Mouse (Mus musculus): ENCODE measurements at regions not wholly inside any gene's neighbourhood (a gene's known extent, or its start where the extent isn't known, plus 50 kb on each side); places are given as distances from the start of the nearest gene placed in this dataset.

DNA sequence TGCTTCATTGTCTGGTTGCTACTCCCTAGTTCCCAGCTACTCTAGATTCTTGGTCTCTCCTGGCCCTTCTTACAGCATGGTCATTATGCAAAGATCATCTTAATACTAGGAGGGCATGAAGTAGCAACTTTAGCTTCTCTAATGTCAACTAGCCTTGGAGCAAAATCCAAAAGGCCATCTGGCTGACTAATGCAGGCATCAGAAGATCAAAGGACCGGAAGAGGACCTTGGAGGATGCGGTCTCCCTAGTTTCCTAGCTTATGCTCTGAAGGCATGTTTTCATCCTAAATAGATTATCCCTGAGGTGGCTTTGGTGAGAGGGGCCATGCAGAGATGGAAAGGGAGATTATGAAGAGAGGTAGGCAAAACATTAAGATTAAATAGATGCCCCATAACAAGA, 75.7 kb upstream of the Frmd6 start:
- no peak overlapping the region for H3K27ac ChIP-seq (replicated peaks; ENCODE audit: low read depth, low read length)
- ATAC-seq (ENCODE audit: low FRiP score, low read depth) (no peak), DNase-seq (ENCODE audit: low spot score) (no peak)
- H3K4me1 ChIP-seq (ENCODE audit: control insufficient read depth, insufficient read depth, low read length), result peaks cover 26% of the 10 kb centered on the region
- no peaks in the 10 kb centered on the region for H3K36me3 ChIP-seq (ENCODE audit: control insufficient read depth, insufficient read depth, low read length)
- no peaks in the 10 kb centered on the region for H3K27me3 ChIP-seq (ENCODE audit: control insufficient read depth, insufficient read depth, low read length)
- TF ChIP-seq POLR2A (IDR thresholded peaks at IDR 0.05; ENCODE audit: borderline replicate concordance, extremely low read depth, insufficient read depth, insufficient read length), result no peak
- H3K9me3 ChIP-seq (ENCODE audit: control insufficient read depth, low read length), result no peaks in the 10 kb centered on the region
- no peak overlapping the region for H3K4me3 ChIP-seq (replicated peaks; ENCODE audit: low read length)
- no peak overlapping the region for H3K4me2 ChIP-seq (replicated peaks; ENCODE audit: low read depth, low read length, severe bottlenecking)
- WGBS, result 34% methylated on average over 2 of the region's 2 CpGs
- H3K9ac ChIP-seq (ENCODE audit: low read depth, low read length, severe bottlenecking), result no peak overlapping the region

DNA sequence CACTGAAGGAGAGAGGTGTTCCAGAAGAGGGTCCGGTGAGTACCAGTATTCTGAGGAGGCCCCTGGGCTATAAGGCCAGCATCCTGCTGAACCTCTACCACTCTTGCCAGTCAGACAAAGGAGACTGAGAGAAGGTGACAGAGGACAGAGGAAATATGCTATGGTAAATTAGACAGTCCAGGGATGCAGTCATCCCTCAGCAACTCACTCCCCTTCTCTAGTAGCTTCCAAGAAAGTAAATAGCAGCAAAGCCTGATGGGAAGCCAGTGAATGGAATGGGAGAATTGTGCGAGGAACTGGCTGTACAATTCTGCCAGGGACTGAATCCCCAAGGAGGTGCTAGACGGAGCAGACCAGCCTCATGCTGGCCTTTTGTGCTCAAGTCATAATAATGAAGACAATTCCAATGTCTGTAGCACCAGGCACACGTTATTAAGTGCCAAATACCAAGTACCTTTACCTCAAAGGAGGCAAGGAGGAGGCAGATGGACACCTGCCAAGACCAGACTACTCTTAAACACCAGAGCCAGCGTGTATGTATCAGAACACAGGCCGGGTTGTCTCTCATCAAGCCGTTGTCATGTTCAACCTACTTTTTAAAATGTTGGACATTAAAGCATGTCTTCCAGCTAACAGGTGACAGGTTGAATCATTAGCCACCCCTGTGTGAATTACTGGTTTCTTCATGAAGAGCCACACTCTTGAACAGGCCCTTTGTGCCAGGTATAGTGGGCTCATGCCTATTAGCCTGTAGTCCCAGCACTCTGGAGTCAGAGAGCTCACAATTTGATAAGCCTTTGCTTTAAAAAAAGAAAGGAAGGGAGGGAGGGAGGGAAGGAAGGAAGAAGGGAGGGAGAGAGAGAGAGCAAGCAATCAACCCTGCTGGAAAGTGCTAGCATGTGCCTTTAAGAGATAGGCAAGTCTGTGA, 74.4 kb upstream of the Frmd6 start:
- no peak overlapping the region for H3K9ac ChIP-seq (ENCODE audit: low read depth, low read length, severe bottlenecking)
- no peak for TF ChIP-seq POLR2A (IDR thresholded peaks at IDR 0.05; ENCODE audit: borderline replicate concordance, extremely low read depth, insufficient read depth, insufficient read length)
- DNase-seq (ENCODE audit: low spot score) (no peak), ATAC-seq (ENCODE audit: low FRiP score, low read depth) (no peak)
- WGBS, result 46% methylated on average over 7 of the region's 7 CpGs
- H3K9me3 ChIP-seq (ENCODE audit: control insufficient read depth, low read length), result no peaks in the 10 kb centered on the region
- no peaks in the 10 kb centered on the region for H3K36me3 ChIP-seq (ENCODE audit: control insufficient read depth, insufficient read depth, low read length)
- H3K4me1 ChIP-seq (ENCODE audit: control insufficient read depth, insufficient read depth, low read length), result peaks cover 26% of the 10 kb centered on the region
- no peaks in the 10 kb centered on the region for H3K27me3 ChIP-seq (ENCODE audit: control insufficient read depth, insufficient read depth, low read length)
- H3K27ac ChIP-seq (replicated peaks; ENCODE audit: low read depth, low read length), result peak overlapping the region; percentile 6; the same call in 1 of the 2 replicates
- no peak overlapping the region for H3K4me3 ChIP-seq (replicated peaks; ENCODE audit: low read length)
- H3K4me2 ChIP-seq (replicated peaks; ENCODE audit: low read depth, low read length, severe bottlenecking), result no peak overlapping the region

DNA sequence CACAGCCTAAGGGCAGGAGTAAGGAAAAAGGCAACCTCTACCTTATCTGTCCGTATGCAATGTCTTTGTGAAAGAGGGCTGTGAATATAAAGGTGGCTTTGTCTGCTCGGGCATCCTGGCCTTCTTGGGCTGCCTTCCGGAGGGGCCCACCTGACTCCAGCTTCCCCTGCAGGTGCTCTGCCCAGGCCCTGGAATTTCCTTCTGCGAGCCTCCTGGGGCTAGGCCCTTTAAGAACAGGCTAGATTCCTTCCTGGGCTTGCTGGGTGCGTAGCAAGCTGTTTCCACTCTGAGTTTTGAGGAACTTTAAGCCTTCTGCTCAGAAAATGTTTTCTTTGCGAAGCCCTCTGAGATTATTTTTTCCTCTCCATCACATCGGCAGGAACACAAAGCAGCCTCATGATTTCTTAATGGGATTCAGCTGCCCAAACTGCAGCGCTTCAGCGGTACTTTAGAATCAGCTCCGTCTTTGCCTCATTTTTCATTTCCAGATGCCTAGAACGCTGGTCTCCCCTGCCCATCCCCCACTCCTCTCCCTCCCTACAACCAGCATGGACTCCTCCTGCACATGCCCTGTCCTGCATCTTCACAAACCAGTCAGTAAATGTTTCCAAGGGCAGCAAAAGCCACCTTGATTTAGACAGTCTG, 72.9 kb upstream of the Frmd6 start:
- Histone ChIP-seq H3K36me3 (ENCODE audit: control insufficient read depth, insufficient read depth, low read length) (no peaks in the 10 kb centered on the region), H3K4me1 (ENCODE audit: control insufficient read depth, insufficient read depth, low read length) (peaks cover 26% of the 10 kb centered on the region), H3K9ac (ENCODE audit: low read depth, low read length, severe bottlenecking) (peak overlapping the region; percentile 25; the same call in 1 of the 2 replicates), H3K27ac (replicated peaks; ENCODE audit: low read depth, low read length) (peak overlapping the region; percentile 84), H3K4me3 (replicated peaks; ENCODE audit: low read length) (no peak overlapping the region), H3K27me3 (ENCODE audit: control insufficient read depth, insufficient read depth, low read length) (no peaks in the 10 kb centered on the region), H3K9me3 (ENCODE audit: control insufficient read depth, low read length) (no peaks in the 10 kb centered on the region), H3K4me2 (replicated peaks; ENCODE audit: low read depth, low read length, severe bottlenecking) (peak overlapping the region; percentile 29)
- DNase-seq (ENCODE audit: low spot score) (peak; percentile 68), ATAC-seq (ENCODE audit: low FRiP score, low read depth) (peak; percentile 71)
- TF ChIP-seq POLR2A (IDR thresholded peaks at IDR 0.05; ENCODE audit: borderline replicate concordance, extremely low read depth, insufficient read depth, insufficient read length), result no peak
- 10% methylated on average over 11 of the region's 11 CpGs for WGBS

DNA sequence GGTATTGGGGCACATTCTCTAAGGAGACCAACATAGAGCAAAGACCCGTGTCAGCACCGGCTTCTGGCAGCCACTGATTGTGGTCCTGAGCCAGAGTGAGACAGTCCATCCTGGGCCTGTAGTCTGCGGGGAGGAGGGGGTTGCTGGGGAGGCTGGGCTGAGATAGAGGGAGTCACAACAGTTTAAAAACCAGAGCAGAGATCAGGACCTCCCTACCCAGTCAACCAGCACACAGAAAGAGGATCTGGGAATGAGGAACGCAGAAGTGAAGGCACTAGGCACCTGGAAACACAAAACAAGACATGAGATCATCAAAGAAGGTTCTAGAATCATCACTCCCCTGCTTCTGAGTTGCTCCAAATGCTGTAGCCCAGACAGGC, 72.4 kb upstream of the Frmd6 start:
- no peaks in the 10 kb centered on the region for H3K36me3 ChIP-seq (ENCODE audit: control insufficient read depth, insufficient read depth, low read length)
- ATAC-seq (ENCODE audit: low FRiP score, low read depth) (peak; percentile 48; the same call in 1 of the 2 replicates), DNase-seq (ENCODE audit: low spot score) (no peak)
- H3K9me3 ChIP-seq (ENCODE audit: control insufficient read depth, low read length), result no peaks in the 10 kb centered on the region
- no peak overlapping the region for H3K4me3 ChIP-seq (replicated peaks; ENCODE audit: low read length)
- peak overlapping the region; percentile 29 for H3K4me2 ChIP-seq (replicated peaks; ENCODE audit: low read depth, low read length, severe bottlenecking)
- H3K27ac ChIP-seq (replicated peaks; ENCODE audit: low read depth, low read length), result peak overlapping the region; percentile 84
- H3K9ac ChIP-seq (ENCODE audit: low read depth, low read length, severe bottlenecking), result 0 out of 2 replicates have a peak overlapping the region, but pooled peaks have one; percentile 9
- 49% methylated on average over 4 of the region's 4 CpGs for WGBS
- peaks cover 26% of the 10 kb centered on the region for H3K4me1 ChIP-seq (ENCODE audit: control insufficient read depth, insufficient read depth, low read length)
- no peaks in the 10 kb centered on the region for H3K27me3 ChIP-seq (ENCODE audit: control insufficient read depth, insufficient read depth, low read length)
- no peak for TF ChIP-seq POLR2A (IDR thresholded peaks at IDR 0.05; ENCODE audit: borderline replicate concordance, extremely low read depth, insufficient read depth, insufficient read length)

DNA sequence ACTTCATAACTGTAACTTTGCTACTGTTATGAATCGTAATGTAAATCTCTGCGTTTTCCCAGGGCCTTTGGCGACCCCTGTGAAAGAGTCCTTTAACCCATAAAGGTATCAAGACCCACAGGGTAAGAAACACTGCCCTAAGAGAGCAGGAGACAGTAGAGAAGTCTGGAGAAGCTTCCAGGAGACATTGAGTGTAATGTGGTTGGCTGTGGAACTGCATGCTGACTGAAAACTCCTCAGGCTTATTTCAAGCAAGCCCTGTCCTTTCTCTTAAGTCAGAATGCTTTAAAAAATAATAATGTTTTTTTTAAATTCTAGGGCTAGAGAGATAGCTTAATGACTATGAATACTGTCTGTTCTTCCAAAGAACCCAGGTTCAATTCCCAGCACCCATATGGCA, 71.9 kb upstream of the Frmd6 start:
- H3K4me1 ChIP-seq (ENCODE audit: control insufficient read depth, insufficient read depth, low read length), result peaks cover 26% of the 10 kb centered on the region
- H3K9ac ChIP-seq (ENCODE audit: low read depth, low read length, severe bottlenecking), result no peak overlapping the region
- ATAC-seq (ENCODE audit: low FRiP score, low read depth) (no peak), DNase-seq (ENCODE audit: low spot score) (no peak)
- H3K4me3 ChIP-seq (replicated peaks; ENCODE audit: low read length), result no peak overlapping the region
- no peaks in the 10 kb centered on the region for H3K36me3 ChIP-seq (ENCODE audit: control insufficient read depth, insufficient read depth, low read length)
- H3K4me2 ChIP-seq (replicated peaks; ENCODE audit: low read depth, low read length, severe bottlenecking), result no peak overlapping the region
- 0 out of 2 replicates have a peak overlapping the region, but pooled peaks have one; percentile 84 for H3K27ac ChIP-seq (replicated peaks; ENCODE audit: low read depth, low read length)
- H3K9me3 ChIP-seq (ENCODE audit: control insufficient read depth, low read length), result no peaks in the 10 kb centered on the region
- no peaks in the 10 kb centered on the region for H3K27me3 ChIP-seq (ENCODE audit: control insufficient read depth, insufficient read depth, low read length)
- no peak for TF ChIP-seq POLR2A (IDR thresholded peaks at IDR 0.05; ENCODE audit: borderline replicate concordance, extremely low read depth, insufficient read depth, insufficient read length)
- 60% methylated on average over 3 of the region's 3 CpGs for WGBS

All from limb, embryonic 14.5 days (tissue).